Mouse (Mus musculus): ENCODE measurements around the gene Ubc. TPM values are rescaled to one million over a fixed set of nuclear protein-coding genes. Genes with fewer than 3 reads are reported as not detected.

Gene Ubc
- polyA plus RNA-seq, 1 experiment from 2014 or later, result 1,637 TPM

DNA sequence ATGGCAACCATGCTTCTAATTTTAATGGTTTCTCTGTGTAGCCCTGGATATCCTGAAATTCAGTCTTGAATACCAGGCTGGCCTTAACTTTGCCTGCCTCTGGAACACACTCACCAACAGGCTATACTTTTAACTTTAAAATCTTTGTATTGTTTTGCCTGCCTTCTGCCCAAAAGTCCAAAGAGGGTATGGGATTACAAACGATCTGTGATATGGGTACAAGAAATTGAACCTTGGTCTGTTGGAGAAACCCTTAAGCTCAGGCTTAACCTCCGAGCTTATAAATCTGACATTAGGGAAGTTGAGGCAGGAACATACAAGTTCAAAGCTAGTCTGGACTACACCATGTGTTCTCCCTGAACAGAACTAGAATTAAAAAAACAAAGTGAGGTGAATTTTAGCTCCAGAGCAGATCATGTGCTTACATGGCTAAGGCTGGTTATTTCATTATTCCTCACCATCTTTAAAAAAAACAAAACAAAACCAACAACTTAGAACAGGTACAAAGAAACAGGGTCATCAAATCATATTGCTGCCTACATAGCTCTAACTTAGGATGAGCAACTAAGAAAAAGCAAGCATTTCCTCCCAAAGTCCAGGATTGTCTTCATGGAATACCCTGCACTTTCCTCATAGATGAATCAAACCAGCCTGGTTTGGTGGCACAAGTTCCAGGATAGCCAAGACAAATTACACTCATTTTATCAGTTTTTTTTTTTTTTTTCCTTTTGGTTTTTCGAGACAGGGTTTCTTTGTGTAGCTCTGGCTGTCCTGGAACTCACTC is 6.2 kb downstream of the Ubc start:
- TF ChIP-seq CTCF (IDR thresholded peaks at IDR 0.05), result no peak
- peak; percentile 7 for ATAC-seq
- no peak for DNase-seq (ENCODE audit: low read depth, low spot score)
- ChIA-PET CTCF (interaction anchor here (0.7 to 4.4 kb wide), 6 partner anchors 10 to 390 kb away, joined by 3 to 23 read pairs (median 4); no protein-coding TSS in a partner anchor), POLR2A (interaction anchor here (0.6 to 4.0 kb wide), 7 partner anchors 9 to 112 kb away, joined by 3 to 32 read pairs (median 5); partner anchors contain the start of gene Bri3bp)
- H3K27me3 ChIP-seq, result no peaks in the 10 kb centered on the region
- in situ Hi-C loops (cut with MboI; ENCODE audit: low pct_unique_long_range_greater_than_20kb), result no loop called here

DNA sequence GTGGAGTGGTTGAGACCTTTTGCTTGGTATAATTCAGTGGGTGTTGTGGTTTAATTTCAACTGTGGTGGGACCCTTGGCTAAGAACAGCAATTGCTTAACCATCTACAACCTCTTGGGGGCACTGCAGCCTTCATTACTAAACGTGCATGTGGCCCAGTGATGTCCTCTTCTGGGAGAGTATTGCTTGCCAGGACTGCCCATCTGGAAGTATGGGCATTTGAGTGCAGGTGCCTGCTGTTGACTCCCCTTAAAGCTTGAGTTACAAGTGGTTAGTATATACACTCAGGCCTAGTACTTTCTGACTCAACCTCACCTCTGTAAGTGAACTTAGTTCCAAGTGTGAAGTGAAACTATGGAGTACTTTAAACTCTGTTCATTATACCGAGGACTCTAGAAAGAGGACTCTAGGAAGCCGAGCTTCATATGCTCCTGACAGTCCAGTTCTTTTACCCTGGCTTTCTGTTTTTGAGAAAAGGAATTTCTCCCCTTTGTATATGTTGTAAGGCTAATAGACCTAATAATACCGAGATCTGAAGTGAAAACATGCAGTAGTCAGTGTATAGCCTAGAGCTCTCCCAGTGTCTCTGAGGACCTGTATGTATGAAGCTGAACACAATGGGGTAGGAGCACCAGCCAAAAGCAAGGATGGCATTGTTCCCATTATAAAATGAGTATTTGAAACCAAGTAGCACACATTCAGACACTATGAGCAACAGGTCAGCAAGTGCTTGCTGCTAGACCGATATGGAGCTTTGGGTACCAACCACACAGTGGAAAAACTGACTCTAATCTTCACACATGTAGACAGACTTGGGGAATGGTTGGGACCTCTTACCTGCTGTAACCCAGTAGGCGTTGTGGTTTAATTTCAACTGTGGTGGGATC is 7.1 kb downstream of the Ubc start:
- H3K27me3 ChIP-seq, result no peaks in the 10 kb centered on the region
- ChIA-PET CTCF (interaction anchor here (1.0 to 4.4 kb wide), 9 partner anchors 11 to 105 kb away, joined by 3 to 36 read pairs (median 6); no protein-coding TSS in a partner anchor), POLR2A (interaction anchor here (0.6 to 4.0 kb wide), 5 partner anchors 10 to 106 kb away, joined by 3 to 32 read pairs (median 6); partner anchors contain the start of gene Bri3bp)
- in situ Hi-C loops (cut with MboI; ENCODE audit: low pct_unique_long_range_greater_than_20kb), result no loop called here
- DNase-seq (ENCODE audit: low read depth, low spot score) (no peak), ATAC-seq (peak; percentile 56)
- peak; percentile 89 for TF ChIP-seq CTCF (IDR thresholded peaks at IDR 0.05)

DNA sequence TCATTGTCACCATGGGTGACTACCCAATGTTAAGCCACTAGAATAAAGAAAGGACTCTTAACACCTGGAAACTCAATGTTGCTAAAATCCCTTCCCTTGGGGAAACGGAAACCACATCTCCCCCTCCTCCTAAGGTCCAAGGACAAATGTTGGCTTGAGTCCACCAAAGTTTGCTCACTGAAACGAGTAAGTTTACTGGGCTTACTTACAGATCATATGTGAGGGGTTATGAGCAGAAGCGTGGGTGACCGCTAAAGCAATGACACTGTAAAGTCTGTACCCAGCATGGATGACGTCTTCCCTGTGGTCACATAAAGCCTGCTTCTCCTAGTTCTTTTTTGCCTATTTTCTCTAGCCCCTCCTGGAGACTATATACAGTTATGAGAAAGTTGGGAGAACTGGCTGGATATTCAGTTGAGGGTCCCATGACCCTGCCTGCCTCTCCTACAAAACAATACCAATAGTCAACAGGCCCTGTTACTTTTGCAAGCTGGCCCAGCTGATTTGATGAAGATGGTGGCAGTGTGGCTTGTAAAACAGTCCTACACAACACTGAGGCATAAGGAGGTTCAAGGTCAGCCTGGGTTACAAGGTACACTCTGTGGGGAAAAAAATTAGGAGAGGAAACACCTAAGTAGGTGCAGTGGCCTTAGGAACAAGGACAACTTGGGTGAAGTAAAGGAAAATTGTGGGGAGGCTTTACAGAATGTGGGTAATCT is 7.9 kb downstream of the Ubc start:
- CTCF ChIA-PET, result interaction anchor here (0.8 to 4.4 kb wide), 7 partner anchors 10 to 106 kb away, joined by 3 to 36 read pairs (median 6); no protein-coding TSS in a partner anchor
- no peak for ATAC-seq
- H3K27me3 ChIP-seq, result no peaks in the 10 kb centered on the region
- no peak for TF ChIP-seq CTCF (IDR thresholded peaks at IDR 0.05)
- POLR2A ChIA-PET, result interaction anchor here (2.6 to 4.0 kb wide), 2 partner anchors 11 to 24 kb away, joined by 11 to 32 read pairs; no protein-coding TSS in a partner anchor
- no peak for DNase-seq (ENCODE audit: low read depth, low spot score)
- in situ Hi-C loops (cut with MboI; ENCODE audit: low pct_unique_long_range_greater_than_20kb), result no loop called here

DNA sequence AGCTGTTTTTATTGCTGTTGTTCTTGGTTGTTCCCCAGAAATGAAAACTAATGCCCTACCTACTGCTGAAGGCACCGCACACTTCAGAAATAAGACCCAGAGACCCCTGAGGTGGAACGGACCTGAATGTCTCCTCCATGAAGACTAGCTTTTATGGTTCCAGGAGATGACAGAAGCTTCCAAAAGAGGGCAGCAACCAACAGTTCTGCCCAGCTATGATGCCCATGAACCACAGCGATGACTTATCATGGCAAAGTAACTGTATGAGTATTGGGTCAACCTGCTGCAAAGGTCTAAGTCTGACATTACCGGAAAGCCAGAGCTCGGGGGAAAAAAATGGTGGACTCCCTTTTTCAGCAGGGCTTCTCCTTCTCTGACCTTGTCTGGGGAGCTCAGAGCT is 11.1 kb downstream of the Ubc start:
- ChIA-PET CTCF (interaction anchor here (1.2 to 4.3 kb wide), 4 partner anchors 10 to 79 kb away, joined by 4 to 36 read pairs (median 6); no protein-coding TSS in a partner anchor), POLR2A (no interaction called here)
- DNase-seq (ENCODE audit: low read depth, low spot score) (no peak), ATAC-seq (no peak)
- peak; percentile 58 for TF ChIP-seq CTCF (IDR thresholded peaks at IDR 0.05)
- in situ Hi-C loops (cut with MboI; ENCODE audit: low pct_unique_long_range_greater_than_20kb), result no loop called here
- no peaks in the 10 kb centered on the region for H3K27me3 ChIP-seq

DNA sequence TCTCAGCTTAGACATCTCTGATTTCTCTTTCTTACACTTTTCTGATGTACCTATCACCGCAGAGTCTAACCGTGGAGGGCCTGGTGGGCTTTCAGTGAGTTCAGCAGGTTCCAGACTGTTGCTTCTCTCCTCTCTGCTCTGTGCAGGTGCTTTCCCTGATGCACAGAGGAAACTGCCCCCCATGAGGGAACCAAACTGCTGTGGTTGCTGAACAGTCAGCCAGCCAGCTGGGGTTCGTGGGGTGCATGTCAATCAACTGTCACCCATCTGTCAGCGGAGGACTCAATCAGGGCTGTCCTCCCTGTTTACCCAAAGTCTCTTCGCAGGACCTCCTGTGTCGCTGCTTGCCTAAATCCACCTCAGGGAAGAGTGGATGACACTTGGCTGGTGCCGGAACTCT is 12.8 kb downstream of the Ubc start:
- in situ Hi-C loops (cut with MboI; ENCODE audit: low pct_unique_long_range_greater_than_20kb), result no loop called here
- POLR2A ChIA-PET, result no interaction called here
- DNase-seq (ENCODE audit: low read depth, low spot score) (no peak), ATAC-seq (no peak)
- no peak for TF ChIP-seq CTCF (IDR thresholded peaks at IDR 0.05)
- H3K27me3 ChIP-seq, result no peaks in the 10 kb centered on the region
- CTCF ChIA-PET, result interaction anchor here (1.3 kb wide), 2 partner anchors 9 to 111 kb away, joined by 3 to 4 read pairs; no protein-coding TSS in a partner anchor

DNA sequence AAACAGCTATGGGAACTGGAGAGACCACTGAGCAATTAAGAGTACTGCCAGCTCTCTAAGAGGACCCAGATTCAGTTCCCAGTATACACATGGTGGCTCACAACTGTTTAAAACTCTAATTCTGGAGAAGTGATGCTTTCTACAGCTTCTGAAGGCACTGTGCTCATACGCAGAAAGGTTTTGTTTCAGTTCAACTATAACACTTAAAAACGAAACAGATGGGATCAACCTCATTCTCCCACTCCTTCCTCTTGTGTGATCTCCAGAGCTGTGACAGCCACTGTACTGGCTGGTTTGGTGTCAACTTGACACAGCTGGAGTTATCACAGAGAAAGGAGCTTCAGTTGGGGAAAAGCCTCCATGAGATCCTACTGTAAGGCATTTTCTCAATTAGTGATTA is 14.1 kb downstream of the Ubc start:
- in situ Hi-C loops (cut with MboI; ENCODE audit: low pct_unique_long_range_greater_than_20kb), result no loop called here
- ChIA-PET CTCF (interaction anchor here (0.7 to 1.8 kb wide), 4 partner anchors 19 to 467 kb away, joined by 3 to 4 read pairs (median 4); no protein-coding TSS in a partner anchor), POLR2A (no interaction called here)
- ATAC-seq (no peak), DNase-seq (ENCODE audit: low read depth, low spot score) (no peak)
- TF ChIP-seq CTCF (IDR thresholded peaks at IDR 0.05), result no peak
- H3K27me3 ChIP-seq, result no peaks in the 10 kb centered on the region

DNA sequence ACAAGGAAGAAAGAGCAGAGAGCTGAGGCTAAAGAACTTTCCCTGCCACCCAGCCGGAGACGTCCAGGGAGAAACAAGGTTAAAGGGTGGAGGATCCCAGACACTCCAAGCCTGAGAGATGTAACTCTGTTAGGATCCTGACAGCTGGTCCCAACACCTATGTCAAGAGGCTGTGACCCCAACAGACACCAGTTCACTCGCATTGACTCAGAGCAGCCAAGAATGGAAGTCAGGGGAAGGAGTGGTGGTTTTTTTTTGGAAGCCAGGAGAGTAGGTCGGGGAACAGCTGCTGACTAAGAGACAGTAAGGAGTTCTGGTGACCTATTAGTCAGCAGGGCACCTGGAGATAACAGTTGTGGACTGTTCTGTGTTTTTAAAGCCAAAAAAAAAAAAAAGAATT is 18.0 kb downstream of the Ubc start:
- TF ChIP-seq CTCF (IDR thresholded peaks at IDR 0.05), result no peak
- ChIA-PET CTCF (interaction anchor here (0.7 to 1.8 kb wide), 4 partner anchors 10 to 101 kb away, joined by 3 to 6 read pairs (median 4); no protein-coding TSS in a partner anchor), POLR2A (interaction anchor here (0.7 kb wide), 1 partner anchor 14 kb away, joined by 3 read pairs; no protein-coding TSS in a partner anchor)
- H3K27me3 ChIP-seq, result no peaks in the 10 kb centered on the region
- no peak for ATAC-seq
- in situ Hi-C loops (cut with MboI; ENCODE audit: low pct_unique_long_range_greater_than_20kb), result no loop called here
- no peak for DNase-seq (ENCODE audit: low read depth, low spot score)

DNA sequence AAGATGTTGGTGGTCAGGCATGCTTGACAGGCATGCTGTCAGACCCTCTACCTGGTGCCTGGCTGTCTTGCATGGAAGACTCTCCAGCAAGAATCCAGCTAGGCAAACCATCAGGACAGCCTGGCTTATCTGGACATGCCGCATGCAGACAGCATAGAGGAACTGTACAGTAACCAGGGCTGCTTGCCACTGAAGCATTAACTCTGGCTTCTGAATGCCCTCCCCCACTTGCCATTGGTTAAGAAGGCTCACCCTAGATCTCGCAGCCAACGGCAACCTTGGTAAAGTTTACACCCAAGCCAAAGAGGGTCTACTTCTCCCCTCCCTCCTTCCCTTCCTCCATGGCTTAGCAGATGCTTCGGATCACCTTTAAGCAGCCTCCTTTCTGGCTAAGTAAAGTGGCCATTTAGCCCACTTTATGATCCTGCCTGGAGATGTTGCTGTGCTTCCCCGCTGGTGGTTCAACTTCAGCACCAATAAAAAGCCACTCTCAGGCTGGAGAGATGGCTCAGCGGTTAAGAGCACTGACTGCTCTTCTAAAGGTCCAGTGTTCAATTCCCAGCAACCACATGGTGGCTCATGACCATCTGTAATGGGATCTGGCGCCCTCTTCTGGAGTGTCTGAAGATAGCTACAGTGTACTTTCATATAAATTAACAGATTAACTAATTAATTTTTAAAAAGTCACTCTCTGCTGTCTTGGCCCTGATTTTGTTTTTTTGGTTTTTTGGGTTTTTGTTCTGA is 18.9 kb downstream of the Ubc start:
- no peaks in the 10 kb centered on the region for H3K27me3 ChIP-seq
- ChIA-PET POLR2A (no interaction called here), CTCF (interaction anchor here (1.0 to 4.7 kb wide), 3 partner anchors 9 to 100 kb away, joined by 3 to 36 read pairs (median 4); no protein-coding TSS in a partner anchor)
- in situ Hi-C loops (cut with MboI; ENCODE audit: low pct_unique_long_range_greater_than_20kb), result no loop called here
- peak; percentile 61 for TF ChIP-seq CTCF (IDR thresholded peaks at IDR 0.05)
- DNase-seq (ENCODE audit: low read depth, low spot score), result no peak
- no peak for ATAC-seq

DNA sequence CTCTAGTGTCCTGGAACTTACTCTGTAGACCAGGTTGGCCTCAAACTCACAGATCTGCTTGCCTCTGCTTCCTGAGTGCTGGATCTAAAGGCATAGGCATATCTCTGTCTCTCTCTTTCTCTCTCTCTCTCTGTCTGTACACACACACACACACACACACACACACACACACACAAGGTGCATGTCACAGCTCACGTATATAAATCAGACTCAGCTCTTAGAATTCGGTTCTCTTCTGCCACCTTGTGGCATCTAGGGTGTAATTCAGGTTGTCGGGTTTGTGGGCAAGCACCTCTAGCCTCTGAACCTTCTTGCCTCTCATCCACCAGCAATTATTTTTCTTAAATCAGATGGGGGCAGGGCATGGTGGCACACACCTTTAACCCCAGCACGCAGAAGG is 21.4 kb downstream of the Ubc start:
- DNase-seq (ENCODE audit: low read depth, low spot score) (no peak), ATAC-seq (peak; percentile 17)
- POLR2A ChIA-PET, result interaction anchor here (1.5 kb wide), 1 partner anchor 95 kb away, joined by 7 read pairs; no protein-coding TSS in a partner anchor
- CTCF ChIA-PET, result interaction anchor here (0.6 to 4.7 kb wide), 20 partner anchors 9 to 473 kb away, joined by 3 to 36 read pairs (median 4); partner anchors contain the start of gene Scarb1
- in situ Hi-C loops (cut with MboI; ENCODE audit: low pct_unique_long_range_greater_than_20kb), result no loop called here
- TF ChIP-seq CTCF (IDR thresholded peaks at IDR 0.05), result peak; percentile 84
- no peaks in the 10 kb centered on the region for H3K27me3 ChIP-seq
